Mouse (Mus musculus): ENCODE results near the gene Clic1.

DNA sequence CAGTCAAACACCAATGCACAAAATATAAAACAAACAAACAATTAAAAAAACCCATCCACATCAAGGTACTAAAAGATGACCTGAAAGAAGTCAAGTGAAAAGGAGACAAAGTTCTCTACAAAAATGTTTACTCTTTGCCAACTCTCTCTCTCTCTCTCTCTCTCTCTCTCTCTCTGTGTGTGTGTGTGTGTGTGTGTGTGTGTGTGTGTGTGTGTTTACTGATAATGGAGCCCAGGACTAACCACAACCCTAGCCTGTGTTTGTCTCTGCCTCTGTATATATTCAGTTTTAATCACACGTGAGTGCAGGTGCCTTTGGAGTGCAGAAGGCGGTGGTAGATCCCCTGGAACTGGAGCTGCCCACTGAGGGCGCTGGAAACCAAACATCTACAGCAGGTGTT lies 7.3 kb downstream of the Clic1 start:
- TF ChIP-seq CTCF (IDR thresholded peaks at IDR 0.05), result no peak
- no peak for TF ChIP-seq POLR2A (IDR thresholded peaks at IDR 0.05; ENCODE audit: insufficient read depth, low read depth, low read length)
- no peak for TF ChIP-seq EP300 (IDR thresholded peaks at IDR 0.05; ENCODE audit: insufficient read depth, low read depth, low read length)
